Mouse (Mus musculus) Muller cell, postnatal 12 days (primary cell): ENCODE results near the gene Sox13.

Experiments used
- DNase-seq: peaks from one replicate; pipeline ENCODE4 v3.0.0-alpha.2; 2015; ENCODE audit errors: inconsistent ontology term

Gene Sox13

DNA sequence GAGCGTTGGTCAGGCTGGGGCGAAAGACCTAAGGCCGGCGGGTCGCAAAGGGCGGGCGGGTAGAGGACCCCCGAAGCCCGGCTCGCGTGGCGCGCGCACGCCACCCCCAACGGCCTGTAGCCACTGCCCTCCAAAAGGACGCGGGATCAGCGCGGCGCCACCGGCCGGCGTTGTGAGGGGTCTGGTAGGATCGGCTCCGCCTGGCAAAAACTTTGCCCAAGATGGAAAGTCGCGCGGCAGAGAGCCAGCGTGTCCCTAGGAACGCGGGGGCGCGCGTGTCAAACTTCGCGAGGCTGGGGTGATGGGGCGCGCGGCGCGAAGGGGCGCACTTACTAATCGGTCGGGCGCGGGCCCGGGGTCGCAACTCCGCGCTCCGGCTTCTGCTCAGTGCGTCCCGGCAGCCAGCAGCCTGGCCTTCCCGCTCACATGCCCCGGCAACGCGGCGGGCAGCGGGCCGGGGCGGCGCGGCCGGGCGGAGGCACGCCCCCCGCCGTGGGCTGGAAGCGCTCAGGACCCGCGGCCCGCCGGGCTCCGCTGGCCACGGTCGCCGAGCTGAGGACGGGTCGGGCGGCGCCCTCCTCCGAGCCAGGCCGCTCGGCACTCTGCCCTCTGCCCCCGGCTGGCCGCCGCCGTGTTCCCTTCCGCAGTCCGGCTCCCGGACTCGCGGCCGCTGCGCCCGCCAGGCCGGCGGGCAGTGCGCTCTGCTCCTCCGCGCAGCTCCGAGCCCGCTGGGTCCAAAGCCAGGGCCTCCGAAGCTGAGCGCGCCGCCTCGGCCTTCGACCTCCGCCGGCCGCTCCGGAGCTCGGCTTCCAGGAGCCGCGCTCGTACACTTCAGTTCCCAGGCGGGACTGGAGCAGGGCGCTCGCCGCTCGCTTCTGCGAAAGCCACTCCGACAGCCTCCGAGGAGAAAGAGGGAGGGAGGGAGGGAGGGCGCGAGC, at the start of gene Sox13:
TSS of gene Sox13 (minus strand) at position 835 of the 938 bp plus-strand sequence.
- DNase-seq = peak; percentile 74

DNA sequence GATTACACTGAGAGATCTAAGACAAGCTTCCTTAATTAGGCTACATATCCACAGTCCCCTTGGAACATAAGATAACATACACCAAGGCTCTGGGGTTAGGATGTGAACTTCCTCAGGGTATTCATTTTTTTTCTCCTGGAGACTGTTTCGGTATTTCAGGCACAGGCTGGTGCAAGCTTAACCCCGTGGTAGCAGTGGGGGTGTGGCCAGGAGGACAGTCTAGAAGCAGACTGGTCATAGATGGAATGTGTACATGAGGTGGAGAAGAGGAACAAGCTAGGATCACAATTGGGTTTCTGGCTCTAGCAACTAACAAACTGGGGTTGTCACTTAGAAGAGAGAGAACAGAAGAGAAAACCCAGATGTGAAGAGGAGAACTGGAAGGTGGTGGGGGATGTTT, 47.4 kb upstream of the Sox13 start:
- DNase-seq = no peak

DNA sequence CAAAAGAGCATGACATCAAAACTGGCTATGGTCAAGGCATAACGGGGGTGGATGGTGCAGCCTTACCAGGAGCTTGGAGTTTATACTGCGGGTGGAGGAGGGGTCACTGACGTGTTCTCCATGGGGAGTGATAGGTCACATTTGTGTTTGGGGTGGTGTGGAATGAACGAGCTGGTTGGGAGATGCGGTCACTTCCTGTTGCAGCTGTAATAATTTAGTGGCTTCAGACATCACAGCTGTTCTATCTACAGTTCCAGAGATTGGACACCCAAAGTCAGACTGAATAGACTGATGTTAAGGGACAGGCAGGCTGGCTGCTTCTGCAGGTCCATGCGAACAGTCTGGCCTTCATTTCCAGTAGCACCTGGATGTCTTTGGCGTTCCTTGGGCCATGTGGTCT, 46.9 kb upstream of the Sox13 start:
- DNase-seq = no peak

- peak; percentile 32 for DNase-seq
These were observed 46.3 kb upstream of the Sox13 start for GRCm38 (mm10) chr1:133470242-133471025.

DNA sequence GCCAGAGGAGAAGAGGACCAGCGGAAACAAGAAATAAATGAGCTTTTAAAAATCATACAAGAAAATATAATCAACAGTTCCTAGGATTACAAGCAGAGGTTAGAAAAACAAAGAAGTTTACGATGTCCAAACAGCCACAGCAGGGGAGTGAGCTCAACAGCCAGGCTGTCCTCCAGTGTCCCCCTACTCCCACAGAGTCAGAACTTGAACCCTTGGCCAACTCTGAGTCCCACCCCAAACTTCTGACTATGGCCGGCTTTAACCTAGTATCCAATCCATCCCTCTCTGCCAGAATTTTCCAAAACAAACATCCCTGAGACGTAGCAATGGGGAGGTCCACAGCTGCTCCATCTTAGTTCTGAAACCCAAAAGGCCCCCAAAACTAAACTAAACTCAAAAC, 45.0 kb upstream of the Sox13 start:
- no peak for DNase-seq

DNA sequence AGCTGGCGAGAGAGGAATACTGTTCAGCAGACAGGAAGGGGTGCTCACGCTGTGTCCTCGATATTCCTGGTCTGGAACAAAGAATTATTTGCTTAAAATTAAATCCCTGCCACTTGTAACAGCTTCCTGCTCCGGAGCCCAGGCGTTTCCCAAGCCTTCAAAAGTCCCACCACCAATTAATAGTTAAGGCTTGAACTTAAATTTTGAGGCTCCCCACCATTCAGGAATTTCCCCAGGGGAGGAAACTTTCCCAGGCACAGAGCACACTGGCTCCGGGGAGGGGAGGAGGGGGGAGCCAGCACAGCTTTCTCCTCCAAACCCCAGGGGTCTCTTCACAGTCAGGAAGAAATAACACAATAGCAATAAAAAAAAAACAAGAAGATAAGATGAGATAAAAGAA, 44.6 kb upstream of the Sox13 start:
- no peak for DNase-seq

DNA sequence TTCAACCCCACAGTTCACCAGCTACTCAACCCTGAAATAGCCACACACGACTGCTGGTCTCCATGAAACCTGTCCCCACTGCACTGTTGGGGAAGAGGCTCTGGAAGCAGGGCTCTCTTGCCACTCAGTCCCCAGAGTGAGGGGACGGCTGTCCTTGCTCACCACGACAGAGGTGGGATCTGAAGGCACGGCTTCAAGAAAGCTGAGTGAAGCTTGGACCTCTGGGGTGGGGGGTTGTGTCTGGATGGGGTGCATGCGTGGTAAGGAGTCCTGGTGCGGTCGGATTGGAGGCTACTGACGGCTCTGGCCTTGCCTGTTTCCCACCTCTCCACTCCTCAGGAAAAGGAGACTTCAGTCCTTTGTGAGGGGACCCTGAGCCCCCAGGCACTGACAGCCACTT, 43.7 kb upstream of the Sox13 start:
- DNase-seq = no peak

GRCm38 (mm10) chr1:133463138-133463537, 39.0 kb upstream of the Sox13 start:
- no peak for DNase-seq

DNA sequence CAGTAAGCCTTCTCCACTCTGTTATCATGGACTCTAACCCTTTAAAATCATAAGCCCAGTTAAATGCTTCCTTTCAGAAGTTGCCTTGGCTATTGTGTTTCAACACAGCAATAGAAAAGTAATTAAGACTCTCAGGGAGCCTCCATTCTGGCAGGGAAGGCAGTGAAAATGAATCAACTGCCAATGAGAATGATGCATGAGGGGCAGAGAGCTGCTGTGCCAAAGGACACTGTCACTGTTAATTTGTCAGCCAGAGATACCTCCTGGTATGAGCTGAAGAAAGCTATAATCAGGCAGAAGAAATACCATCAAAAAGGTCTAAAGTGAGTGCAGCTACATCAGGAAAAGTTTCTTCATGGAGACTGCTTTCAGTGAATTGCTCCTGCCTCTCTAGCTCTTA, 36.8 kb upstream of the Sox13 start:
- peak; percentile 73 for DNase-seq

GRCm38 (mm10) chr1:133456097-133456496, 31.9 kb upstream of the Sox13 start:
- DNase-seq = no peak

GRCm38 (mm10) chr1:133452564-133453165, 28.5 kb upstream of the Sox13 start:
- no peak for DNase-seq

GRCm38 (mm10) chr1:133451869-133452563, 27.8 kb upstream of the Sox13 start:
- no peak for DNase-seq

DNA sequence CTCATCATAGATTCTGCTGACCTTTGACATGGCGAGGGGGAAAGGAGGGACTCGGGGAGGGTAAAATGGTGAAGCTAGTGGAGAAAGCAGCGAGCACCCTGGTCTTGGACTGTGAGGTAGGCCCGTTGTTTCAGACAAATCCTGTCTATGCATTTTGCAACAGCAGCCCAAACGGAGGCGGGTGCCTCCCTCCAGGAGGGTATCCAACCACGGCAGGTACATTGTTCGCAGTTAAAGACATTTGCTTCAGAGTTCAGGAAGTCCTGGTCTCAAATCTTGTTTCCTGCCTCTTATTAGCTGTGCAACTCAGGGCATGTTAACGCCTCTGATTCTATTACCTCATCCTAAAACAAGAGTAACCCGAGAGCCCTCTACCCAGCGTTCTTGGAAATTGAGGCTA, 26.8 kb upstream of the Sox13 start:
- no peak for DNase-seq

DNA sequence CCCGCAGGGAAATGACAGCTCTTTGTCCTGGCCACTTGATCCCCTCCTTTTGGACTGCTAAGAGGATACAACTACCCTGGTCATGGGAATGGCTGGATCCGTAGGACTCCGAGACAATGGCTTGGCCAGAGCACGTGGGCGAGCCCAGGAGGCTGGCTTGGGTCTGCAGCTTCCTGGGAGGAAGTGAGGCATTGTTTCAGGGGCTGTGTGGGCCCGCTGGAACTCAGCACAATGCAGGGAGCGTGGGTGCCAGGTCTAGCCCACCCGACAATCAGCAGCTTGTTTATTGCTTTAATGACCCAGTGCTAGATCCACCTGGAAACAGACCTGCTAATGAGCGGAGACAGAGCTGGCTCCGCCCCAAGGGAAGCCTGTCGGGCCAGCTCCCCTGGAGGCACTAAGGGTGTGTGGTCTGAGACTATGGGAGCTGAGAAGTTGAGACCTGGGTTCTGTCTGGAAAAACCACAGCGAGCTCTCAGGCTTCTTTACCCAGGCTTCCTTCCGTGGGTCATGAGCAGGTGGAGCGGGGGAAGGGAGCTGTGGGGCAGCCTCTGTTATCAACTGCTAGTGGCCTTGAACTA, 24.3 kb upstream of the Sox13 start:
- DNase-seq = peak; percentile 14

GRCm38 (mm10) chr1:133446291-133446690, 22.1 kb upstream of the Sox13 start:
- DNase-seq = no peak

- DNase-seq = no peak
These were observed 20.1 kb upstream of the Sox13 start for GRCm38 (mm10) chr1:133444315-133444714.

DNA sequence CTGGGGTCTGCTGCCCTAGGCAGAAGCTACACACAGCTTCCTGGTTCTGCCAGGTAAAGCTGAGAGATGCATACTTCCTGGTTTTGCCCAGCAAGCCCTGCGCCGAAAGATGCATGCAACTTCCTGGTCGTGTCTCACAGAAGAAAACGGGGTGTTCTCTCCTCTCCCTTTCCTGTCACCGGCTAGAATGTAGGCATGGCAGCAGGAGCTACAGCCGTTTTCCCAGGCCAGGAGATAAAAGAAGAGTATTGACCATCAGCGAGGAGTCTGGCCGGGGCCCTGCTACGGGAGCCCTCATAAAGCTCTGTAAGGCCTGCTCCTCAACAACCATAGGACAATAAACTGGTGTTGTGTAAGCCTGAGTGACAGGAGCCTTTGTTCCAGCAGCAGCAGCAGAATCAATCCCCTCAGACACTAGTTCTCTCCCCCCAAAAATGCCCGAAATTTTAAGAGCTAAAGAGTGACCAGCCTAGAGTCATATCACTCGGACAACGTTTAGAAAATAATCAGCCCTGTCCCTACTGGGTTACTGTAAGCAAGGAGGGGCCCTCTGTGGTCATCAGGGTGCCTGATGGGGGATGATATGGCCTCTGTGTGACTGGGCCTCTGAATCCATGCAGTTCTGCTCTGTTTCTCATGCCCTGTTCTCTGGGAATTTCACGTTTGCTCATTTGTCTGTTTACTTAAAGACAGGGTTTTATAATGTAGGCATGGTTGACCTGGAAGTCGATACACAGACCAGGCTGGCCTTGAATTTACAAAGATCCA, 13.9 kb upstream of the Sox13 start:
- no peak for DNase-seq

GRCm38 (mm10) chr1:133434756-133435112, 10.6 kb upstream of the Sox13 start:
- DNase-seq = no peak

GRCm38 (mm10) chr1:133434018-133434755, 10.0 kb upstream of the Sox13 start:
- peak; percentile 83 for DNase-seq

GRCm38 (mm10) chr1:133432566-133432965, 8.4 kb upstream of the Sox13 start:
- no peak for DNase-seq
